Mouse (Mus musculus): ENCODE data around the gene Apbb2. TPM values are rescaled to one million over a fixed set of nuclear protein-coding genes. Genes with fewer than 3 reads are reported as not detected.

The Apbb2 gene
- polyA plus RNA-seq, 1 experiment from 2014 or later = 28.2 TPM

DNA sequence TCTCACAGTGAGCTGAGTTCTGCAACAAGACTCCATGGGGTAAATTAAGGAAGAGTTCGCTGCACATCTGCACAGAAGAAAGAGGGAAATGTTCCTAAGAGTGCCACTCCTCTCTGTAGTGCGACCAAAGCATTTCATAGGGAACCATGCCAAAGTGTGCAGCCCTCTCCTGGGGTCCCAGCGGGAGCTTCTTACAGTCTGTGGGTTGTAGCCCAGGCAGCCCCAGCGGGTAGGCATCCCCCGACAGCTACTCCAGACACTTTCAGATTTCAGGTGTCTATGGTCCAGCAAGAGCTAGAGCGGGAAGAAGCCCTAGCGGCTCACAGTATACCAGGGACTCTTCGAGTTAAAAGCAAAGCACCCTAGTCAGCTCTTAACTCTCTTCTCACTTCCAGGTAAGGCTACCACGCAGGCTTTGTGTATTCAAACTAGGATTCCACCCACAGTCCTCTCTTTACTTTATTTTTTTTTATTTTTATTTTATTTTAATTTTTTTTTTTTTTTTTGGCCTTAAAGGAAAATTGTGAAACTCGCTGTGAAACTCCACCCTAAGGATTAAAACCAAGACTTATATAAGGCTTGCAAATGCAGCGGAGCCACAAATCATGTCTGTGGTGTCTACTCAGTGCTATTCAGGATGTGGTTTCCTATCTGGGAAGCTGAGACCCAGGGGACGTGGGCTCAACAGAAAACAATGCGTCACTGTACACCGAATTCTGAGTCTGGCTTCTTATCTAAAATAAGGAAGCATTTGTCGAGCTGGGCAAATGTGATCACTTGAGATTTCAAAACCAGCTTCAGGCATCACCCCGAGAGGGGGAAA is 94.7 kb downstream of the Apbb2 start:
- Histone ChIP-seq H3K27me3 (ENCODE audit: poor library complexity, severe bottlenecking) (no peaks in the 10 kb centered on the region), H3K4me3 (no peak overlapping the region), H3K36me3 (replicated peaks) (no peaks in the 10 kb centered on the region), H3K9me3 (no peaks in the 10 kb centered on the region), H3K4me1 (peaks cover 42% of the 10 kb centered on the region), H3K27ac (no peak overlapping the region)
- WGBS = 66% methylated on average over 16 of the region's 16 CpGs
- no peak for DNase-seq (ENCODE audit: extremely low spot score, low spot score)

DNA sequence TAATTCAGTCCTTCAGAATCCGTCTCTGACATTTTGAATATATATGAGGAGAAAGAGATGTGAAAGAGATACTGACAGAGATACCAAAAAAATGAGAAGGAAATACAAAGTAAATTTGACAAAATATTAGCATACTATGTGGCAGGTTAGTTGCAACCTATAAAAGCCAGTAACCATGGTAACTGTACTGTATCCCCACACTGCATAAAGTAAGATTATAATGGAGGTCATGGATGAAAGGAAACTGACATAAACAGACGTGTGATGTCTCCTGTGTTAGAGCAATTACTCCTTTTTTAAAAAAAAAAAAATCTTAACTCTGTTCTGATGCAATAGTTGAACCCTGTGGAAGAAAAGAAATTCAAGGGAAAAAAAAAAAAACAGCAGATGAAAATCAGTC is 97.3 kb downstream of the Apbb2 start:
- Histone ChIP-seq H3K27me3 (ENCODE audit: poor library complexity, severe bottlenecking) (no peaks in the 10 kb centered on the region), H3K27ac (no peak overlapping the region)
- WGBS = 88% methylated on average over 2 of the region's 2 CpGs

DNA sequence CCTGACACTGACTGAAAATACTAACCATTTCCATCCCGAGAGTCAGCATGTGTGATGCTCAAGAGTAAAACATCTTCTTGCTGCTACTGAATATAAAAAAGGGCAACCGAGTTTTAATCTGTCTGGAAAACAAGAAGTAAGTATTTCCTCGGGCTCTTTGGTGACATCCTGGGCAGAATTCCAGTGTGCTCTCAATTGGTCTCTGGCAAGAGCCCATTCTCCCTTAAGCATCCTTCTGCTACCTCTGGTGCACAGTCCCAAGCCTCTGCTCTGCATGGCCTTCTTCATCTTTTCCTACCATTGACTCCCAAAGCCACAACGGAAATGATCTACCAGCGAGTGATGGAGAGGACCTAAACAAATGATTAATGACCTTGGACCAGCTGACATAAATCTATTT is 99.1 kb downstream of the Apbb2 start:
- H3K4me1 ChIP-seq = peaks cover 14% of the 10 kb centered on the region
- no peaks in the 10 kb centered on the region for H3K9me3 ChIP-seq
- DNase-seq (ENCODE audit: extremely low spot score, low spot score) = no peak
- no peaks in the 10 kb centered on the region for H3K36me3 ChIP-seq (replicated peaks)
- no peak overlapping the region for H3K27ac ChIP-seq
- H3K27me3 ChIP-seq (ENCODE audit: poor library complexity, severe bottlenecking) = no peaks in the 10 kb centered on the region
- WGBS = 88% methylated on average over 5 of the region's 5 CpGs
- H3K4me3 ChIP-seq = no peak overlapping the region

More for the DNA sequence above, 97.3 kb downstream of the Apbb2 start:
- DNase-seq (ENCODE audit: extremely low spot score, low spot score) = no peak
- Histone ChIP-seq H3K9me3 (no peaks in the 10 kb centered on the region), H3K36me3 (replicated peaks) (no peaks in the 10 kb centered on the region), H3K4me3 (no peak overlapping the region), H3K4me1 (peaks cover 26% of the 10 kb centered on the region)

DNA sequence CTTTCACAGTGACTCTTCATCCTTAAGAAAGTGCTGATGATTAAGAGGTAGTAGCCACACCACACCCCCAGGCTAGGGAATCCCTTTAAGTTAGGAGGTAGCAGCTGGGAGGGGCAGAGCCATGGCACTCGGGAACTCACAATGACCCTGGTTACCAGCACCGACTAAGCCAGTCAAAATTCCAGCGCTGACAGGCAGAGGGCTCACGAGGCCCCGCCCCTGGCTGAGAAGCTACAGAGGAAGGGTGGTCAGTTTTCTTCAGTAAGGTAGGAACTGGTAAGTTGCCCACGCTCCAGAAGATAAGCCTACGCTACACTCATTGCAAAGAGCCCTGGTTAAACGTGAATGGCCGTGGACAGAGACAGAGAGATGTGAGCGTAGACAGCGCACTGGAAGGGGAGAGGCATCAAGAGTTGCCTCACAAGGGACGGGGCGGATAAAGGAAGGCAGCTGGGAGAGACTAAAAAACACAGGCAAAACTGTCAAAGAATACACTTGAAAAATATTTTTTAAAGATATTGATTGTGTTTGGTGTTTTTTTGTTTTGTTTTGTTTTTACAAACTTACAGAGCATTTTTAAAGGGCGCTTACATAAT is 100.1 kb downstream of the Apbb2 start:
- WGBS = 36% methylated on average over 14 of the region's 14 CpGs
- no peak overlapping the region; the same call in 1 of the 2 replicates for H3K27ac ChIP-seq
- H3K4me1 ChIP-seq = peaks cover 10% of the 10 kb centered on the region
- H3K36me3 ChIP-seq (replicated peaks) = no peaks in the 10 kb centered on the region
- H3K9me3 ChIP-seq = no peaks in the 10 kb centered on the region
- H3K4me3 ChIP-seq = no peak overlapping the region
- H3K27me3 ChIP-seq (ENCODE audit: poor library complexity, severe bottlenecking) = no peaks in the 10 kb centered on the region
- DNase-seq (ENCODE audit: extremely low spot score, low spot score) = no peak

DNA sequence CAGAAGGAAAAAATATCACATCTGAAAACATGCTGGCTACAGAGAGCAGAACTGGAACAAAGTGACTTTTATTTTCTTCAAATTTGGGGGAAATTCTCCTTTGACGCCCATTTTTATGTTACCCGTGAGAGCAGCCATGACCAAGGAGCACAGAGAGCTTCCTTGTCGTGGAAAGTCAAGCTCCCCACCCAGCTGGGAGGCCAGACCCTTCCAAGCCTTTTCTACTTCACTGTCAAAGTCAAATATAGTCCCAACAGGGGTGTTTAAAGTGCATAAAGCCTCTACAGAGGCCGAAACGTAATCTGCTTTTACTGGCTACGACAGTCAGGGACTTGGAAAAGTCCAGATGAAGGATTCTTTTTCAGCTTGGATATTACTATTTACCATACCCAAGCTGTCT is 101.1 kb downstream of the Apbb2 start:
- Histone ChIP-seq H3K27me3 (ENCODE audit: poor library complexity, severe bottlenecking) (no peaks in the 10 kb centered on the region), H3K4me1 (peaks cover 7% of the 10 kb centered on the region), H3K9me3 (no peaks in the 10 kb centered on the region), H3K36me3 (replicated peaks) (no peaks in the 10 kb centered on the region), H3K4me3 (no peak overlapping the region), H3K27ac (no peak overlapping the region)
- WGBS = 84% methylated on average over 6 of the region's 6 CpGs
- DNase-seq (ENCODE audit: extremely low spot score, low spot score) = no peak

DNA sequence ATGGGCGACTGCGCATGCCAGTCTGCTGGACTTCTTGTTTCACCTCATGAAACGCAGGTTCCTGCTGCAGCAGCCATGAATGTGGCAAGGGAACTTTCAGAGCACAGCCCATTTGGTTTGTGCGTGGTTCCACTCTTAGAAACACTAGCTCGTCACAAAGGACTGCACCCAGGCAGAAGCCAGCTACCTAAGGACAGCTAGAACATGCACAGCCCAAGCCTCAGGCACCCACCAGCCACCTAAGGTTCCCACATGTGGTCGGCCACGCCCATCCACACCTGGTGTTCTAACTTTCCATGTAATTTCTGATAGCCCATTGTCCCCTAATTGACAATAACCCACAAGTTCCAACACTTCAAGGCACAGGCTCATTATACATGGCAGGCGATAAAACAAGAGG is 102.3 kb downstream of the Apbb2 start:
- 92% methylated on average over 8 of the region's 8 CpGs for WGBS
- DNase-seq (ENCODE audit: extremely low spot score, low spot score) = no peak
- peaks cover 7% of the 10 kb centered on the region for H3K4me1 ChIP-seq
- no peaks in the 10 kb centered on the region for H3K27me3 ChIP-seq (ENCODE audit: poor library complexity, severe bottlenecking)
- no peaks in the 10 kb centered on the region for H3K9me3 ChIP-seq
- H3K27ac ChIP-seq = no peak overlapping the region
- no peak overlapping the region for H3K4me3 ChIP-seq
- no peaks in the 10 kb centered on the region for H3K36me3 ChIP-seq (replicated peaks)

DNA sequence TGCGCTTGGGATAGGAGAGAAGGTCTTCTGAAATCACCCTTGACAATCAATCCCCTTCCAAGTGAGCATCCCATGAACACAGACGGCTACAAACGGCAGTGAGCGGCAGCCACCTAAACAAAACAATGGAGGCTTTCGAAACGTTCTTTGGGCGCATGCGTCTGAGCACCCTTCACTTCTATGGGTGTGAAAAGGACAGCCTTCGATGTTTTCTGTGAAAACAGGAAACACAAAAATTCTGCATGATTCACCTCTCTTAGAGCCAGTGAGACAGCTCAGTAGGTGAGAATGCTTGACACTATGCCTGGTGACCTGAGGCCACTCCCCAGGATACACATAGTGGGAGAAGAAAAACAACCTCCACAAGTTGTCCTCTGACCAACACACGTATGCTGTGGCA is 103.3 kb downstream of the Apbb2 start:
- Histone ChIP-seq H3K9me3 (no peaks in the 10 kb centered on the region), H3K4me1 (peaks cover 7% of the 10 kb centered on the region), H3K27ac (no peak overlapping the region), H3K4me3 (no peak overlapping the region), H3K36me3 (replicated peaks) (no peaks in the 10 kb centered on the region), H3K27me3 (ENCODE audit: poor library complexity, severe bottlenecking) (no peaks in the 10 kb centered on the region)
- no peak for DNase-seq (ENCODE audit: extremely low spot score, low spot score)
- WGBS = 93% methylated on average over 10 of the region's 10 CpGs

DNA sequence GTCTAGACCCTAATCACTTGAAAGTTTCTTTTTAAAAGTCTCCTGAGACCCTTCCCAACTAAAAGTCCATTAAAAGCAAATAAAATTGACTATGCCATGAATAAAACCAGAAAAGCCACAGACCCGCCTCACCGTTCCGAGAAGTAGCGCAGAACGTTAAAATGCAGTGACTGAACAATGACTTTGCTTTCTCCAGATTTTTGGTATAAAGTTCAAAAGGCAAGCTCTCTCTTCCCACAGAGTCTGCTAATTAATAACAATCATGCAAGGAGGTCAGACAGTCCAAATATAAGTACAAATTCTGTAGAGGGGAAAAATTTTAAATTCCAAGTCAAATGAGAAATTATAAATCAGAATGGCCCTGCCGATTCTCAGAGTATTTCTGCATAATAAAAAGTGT is 103.9 kb downstream of the Apbb2 start:
- H3K4me1 ChIP-seq = peaks cover 7% of the 10 kb centered on the region
- no peaks in the 10 kb centered on the region for H3K9me3 ChIP-seq
- H3K27ac ChIP-seq = no peak overlapping the region
- WGBS = 96% methylated on average over 6 of the region's 6 CpGs
- no peaks in the 10 kb centered on the region for H3K36me3 ChIP-seq (replicated peaks)
- H3K27me3 ChIP-seq (ENCODE audit: poor library complexity, severe bottlenecking) = no peaks in the 10 kb centered on the region
- DNase-seq (ENCODE audit: extremely low spot score, low spot score) = no peak
- no peak overlapping the region for H3K4me3 ChIP-seq

DNA sequence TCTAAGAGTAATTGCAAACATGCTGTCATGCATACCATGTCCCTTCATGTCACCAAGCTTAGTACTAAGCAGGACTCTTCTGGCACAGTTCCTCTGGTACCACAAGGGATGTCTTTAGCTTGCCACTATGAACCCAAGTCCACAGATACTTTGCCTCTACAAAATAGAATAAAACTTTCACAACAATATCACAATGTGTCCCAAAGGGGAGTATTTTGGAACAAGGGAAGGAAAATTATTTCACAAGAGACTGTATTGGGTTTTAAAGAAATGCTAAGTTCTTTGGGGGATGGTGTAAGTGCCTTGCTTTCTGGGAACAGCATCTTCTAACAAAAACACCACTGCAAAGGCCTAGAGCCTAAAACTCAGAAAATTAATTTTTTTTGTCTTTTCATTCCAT is 105.2 kb downstream of the Apbb2 start:
- Histone ChIP-seq H3K27me3 (ENCODE audit: poor library complexity, severe bottlenecking) (no peaks in the 10 kb centered on the region), H3K27ac (no peak overlapping the region), H3K36me3 (replicated peaks) (no peaks in the 10 kb centered on the region), H3K9me3 (no peaks in the 10 kb centered on the region), H3K4me1 (peaks cover 5% of the 10 kb centered on the region), H3K4me3 (no peak overlapping the region)
- DNase-seq (ENCODE audit: extremely low spot score, low spot score) = no peak

DNA sequence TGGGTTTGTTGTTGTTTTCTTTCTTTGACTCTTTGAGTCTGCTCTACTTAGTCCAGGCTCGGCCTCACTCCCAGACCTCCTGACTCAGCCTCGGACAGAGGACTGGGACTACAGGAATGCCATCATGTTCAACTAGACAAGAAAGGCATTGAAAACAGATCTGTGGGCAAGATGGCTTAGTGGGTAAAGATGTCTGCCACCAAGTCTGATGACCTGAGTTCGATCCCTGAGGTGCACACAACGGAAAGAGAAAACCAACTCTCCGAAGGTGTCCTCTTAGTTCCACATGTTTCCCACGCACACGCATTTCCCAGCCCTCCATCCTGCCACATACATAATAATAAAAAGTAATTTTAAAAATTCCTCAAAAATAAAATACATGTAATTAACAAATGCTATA is 106.1 kb downstream of the Apbb2 start:
- Histone ChIP-seq H3K27ac (no peak overlapping the region), H3K36me3 (replicated peaks) (no peaks in the 10 kb centered on the region), H3K4me3 (no peak overlapping the region), H3K27me3 (ENCODE audit: poor library complexity, severe bottlenecking) (no peaks in the 10 kb centered on the region), H3K9me3 (no peaks in the 10 kb centered on the region), H3K4me1 (no peaks in the 10 kb centered on the region)
- DNase-seq (ENCODE audit: extremely low spot score, low spot score) = no peak
- 95% methylated on average over 7 of the region's 7 CpGs for WGBS

DNA sequence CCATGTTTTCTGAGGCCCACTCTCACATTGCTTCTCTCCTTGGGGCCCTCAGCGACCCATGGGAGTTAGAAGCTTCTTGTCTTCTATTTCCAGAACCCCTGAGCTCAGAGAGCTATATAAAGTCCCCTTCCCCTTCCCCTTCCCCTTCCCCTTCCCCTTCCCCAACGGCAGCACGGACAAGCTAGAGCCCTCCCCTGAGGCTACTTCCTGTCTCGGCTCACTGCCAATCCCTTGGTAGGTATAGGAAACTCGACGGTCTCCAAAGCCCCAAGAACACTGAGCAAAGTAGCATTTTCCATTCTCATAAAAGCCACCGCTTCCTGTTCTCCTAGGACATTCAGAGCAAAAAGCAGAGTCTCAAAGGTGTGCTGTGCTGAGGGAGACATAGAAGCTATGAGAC is 107.9 kb downstream of the Apbb2 start:
- H3K4me1 ChIP-seq = no peaks in the 10 kb centered on the region
- H3K27me3 ChIP-seq (ENCODE audit: poor library complexity, severe bottlenecking) = no peaks in the 10 kb centered on the region
- H3K36me3 ChIP-seq (replicated peaks) = no peaks in the 10 kb centered on the region
- WGBS = 93% methylated on average over 6 of the region's 7 CpGs
- no peak overlapping the region for H3K27ac ChIP-seq
- no peaks in the 10 kb centered on the region for H3K9me3 ChIP-seq
- DNase-seq (ENCODE audit: extremely low spot score, low spot score) = no peak
- no peak overlapping the region for H3K4me3 ChIP-seq

DNA sequence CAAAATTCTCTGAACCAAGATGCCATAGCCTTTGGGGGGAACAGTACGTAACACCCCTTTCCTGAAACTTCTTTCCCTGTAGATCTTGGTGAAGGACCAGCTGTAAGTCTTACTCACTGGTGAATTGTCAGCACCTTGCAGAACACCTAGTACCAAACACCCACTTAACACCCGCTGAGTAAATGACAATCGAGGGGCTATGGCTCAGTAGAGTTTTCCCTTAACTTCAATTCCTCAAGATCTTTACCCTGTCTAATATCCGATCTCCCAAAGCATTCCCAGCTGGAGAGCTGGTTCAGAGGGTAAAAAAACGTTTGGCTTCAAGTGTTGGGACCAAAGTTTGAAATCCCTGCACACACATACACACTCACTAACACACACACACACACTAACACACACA is 109.4 kb downstream of the Apbb2 start:
- DNase-seq (ENCODE audit: extremely low spot score, low spot score) = no peak
- Histone ChIP-seq H3K27me3 (ENCODE audit: poor library complexity, severe bottlenecking) (no peaks in the 10 kb centered on the region), H3K4me3 (no peak overlapping the region), H3K4me1 (peaks cover 5% of the 10 kb centered on the region), H3K27ac (no peak overlapping the region), H3K36me3 (replicated peaks) (no peaks in the 10 kb centered on the region), H3K9me3 (no peaks in the 10 kb centered on the region)
- 91% methylated on average over 5 of the region's 5 CpGs for WGBS

DNA sequence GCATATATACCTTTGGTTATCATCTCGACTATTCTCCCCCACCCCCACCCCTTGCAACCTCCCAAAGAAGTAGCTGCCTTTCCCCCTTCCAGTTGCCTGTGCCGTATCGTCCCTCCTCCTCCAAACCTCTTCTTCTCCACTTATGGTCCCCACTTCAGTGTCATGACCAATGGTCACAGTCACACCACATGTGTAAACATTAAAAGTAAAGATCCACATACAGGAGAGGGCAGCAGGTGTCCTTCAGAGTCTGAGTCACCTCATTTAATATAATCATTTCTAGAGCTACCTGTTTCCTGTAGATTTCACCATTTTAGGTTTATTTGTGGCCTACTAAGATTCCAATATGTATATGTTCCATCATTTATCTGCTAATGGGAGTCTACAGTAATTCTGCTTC is 113.0 kb downstream of the Apbb2 start:
- Histone ChIP-seq H3K4me3 (no peak overlapping the region), H3K27ac (no peak overlapping the region), H3K9me3 (no peaks in the 10 kb centered on the region), H3K4me1 (peaks cover 14% of the 10 kb centered on the region), H3K36me3 (replicated peaks) (no peaks in the 10 kb centered on the region), H3K27me3 (ENCODE audit: poor library complexity, severe bottlenecking) (no peaks in the 10 kb centered on the region)
- no peak for DNase-seq (ENCODE audit: extremely low spot score, low spot score)
- 88% methylated on average over 3 of the region's 3 CpGs for WGBS
